Mouse (Mus musculus) heart, adult 2 months (tissue): ENCODE data around the gene Tmem104.
A peak's percentile ranks its signal among the peaks of the same experiment; 100 is the strongest.

Experiments used
- CTCF ChIP-seq: fragments of 200-600 bp; IDR thresholded peaks from 2 replicates; pipeline ENCODE4 v1.8.1; 2022; ENCODE audit warnings: antibody characterized with exemption, mild to moderate bottlenecking, moderate library complexity
- POLR2A ChIP-seq: fragments of 200-500 bp; IDR thresholded peaks from 2 replicates; pipeline ENCODE4 v1.6.1; 2011; ENCODE audit warnings: mild to moderate bottlenecking, low read depth, low read length, control low read depth; ENCODE audit not compliant: insufficient read depth

- TF ChIP-seq POLR2A: peak; percentile 39; the same call in 1 of the 2 replicates
- TF ChIP-seq CTCF: peak; percentile 89
Measured at GRCm38 (mm10) chr11:115153699-115154292, 33.5 kb upstream of the Tmem104 start.
